23 mouse cellular contexts compared by ENCODE assay signal in genomic region chr4:53862101-53862500, GRCm38 (mm10). TPM values are rescaled to one million over a fixed set of nuclear protein-coding genes. Genes with fewer than 3 reads are reported as not detected.
A peak's percentile ranks its signal among the peaks of the same experiment; 100 is the strongest.
DNase-seq lines count a peak whose midpoint lies in the region; ATAC-seq and TF ChIP-seq lines count a peak whose summit lies in the region.
"Had no signal": no experiment of that assay in that cellular context is flagged by ENCODE, and none has a peak within 500 bp of the region (broad histone marks: within the 10 kb centered on the region; RNA-seq: fewer than 3 reads in every experiment).

No protein-coding gene starts in this region.

- DNase-seq in heart, adult 11 months, result peak; percentile 71
- no peak for DNase-seq in heart, adult 2 months
- DNase-seq in midbrain, embryonic 11.5 days (ENCODE audit: low spot score, missing footprints), result peak; percentile 62
- DNase-seq in ovary, postnatal 36 days (ENCODE audit: low spot score), result no peak
- DNase-seq: adrenal gland, adult 8-10 months; adrenal gland, postnatal 25 days; B cell, adult 2 months; cerebellum, adult 11-12 months; cerebellum, adult 2 months; cerebellum, adult 9-10 months; cerebellum, postnatal 10 days; cerebellum, postnatal 25 days; forebrain, postnatal 0 days had no signal

- TF ChIP-seq CTCF in heart, adult 2 months (IDR thresholded peaks at IDR 0.05), result no peak

- TF ChIP-seq EP300 in heart, adult 2 months (IDR thresholded peaks at IDR 0.05; ENCODE audit: insufficient read depth, low read depth, low read length), result no peak

- no peaks in the 10 kb centered on the region for H3K27me3 ChIP-seq in heart, adult 2 months (ENCODE audit: control insufficient read depth, insufficient read depth, low read length)
- no peaks in the 10 kb centered on the region for H3K27me3 ChIP-seq in midbrain, embryonic 11.5 days (ENCODE audit: control insufficient read depth, insufficient read depth, low read length)
- H3K27me3 ChIP-seq in midbrain, embryonic 13.5 days, result no peaks in the 10 kb centered on the region
- H3K27me3 ChIP-seq: CH12.LX; embryonic facial prominence, embryonic 12.5 days; forebrain, embryonic 13.5 days; forebrain, embryonic 15.5 days; Patski had no signal

- H3K27ac ChIP-seq in heart, adult 2 months, result no peak overlapping the region
- H3K27ac ChIP-seq in midbrain, embryonic 11.5 days (ENCODE audit: low read depth, low read length), result no peak overlapping the region
- H3K27ac ChIP-seq in midbrain, embryonic 13.5 days, result no peak overlapping the region
- H3K27ac ChIP-seq: embryonic facial prominence, embryonic 10.5 days; embryonic facial prominence, embryonic 12.5 days; forebrain, embryonic 13.5 days; forebrain, embryonic 15.5 days had no signal

- no peak overlapping the region for H3K4me2 ChIP-seq in midbrain, embryonic 11.5 days
- H3K4me2 ChIP-seq in midbrain, embryonic 13.5 days (replicated peaks), result no peak overlapping the region
- H3K4me2 ChIP-seq: embryonic facial prominence, embryonic 12.5 days; forebrain, embryonic 13.5 days; forebrain, embryonic 15.5 days had no signal

- H3K36me3 ChIP-seq in heart, adult 2 months (ENCODE audit: control insufficient read depth, insufficient read depth, low read length), result no peaks in the 10 kb centered on the region
- H3K36me3 ChIP-seq in midbrain, embryonic 11.5 days (ENCODE audit: control insufficient read depth, insufficient read depth, low read length), result peaks cover 2% of the 10 kb centered on the region; the same call in 1 of the 2 replicates
- peaks cover 12% of the 10 kb centered on the region for H3K36me3 ChIP-seq in midbrain, embryonic 13.5 days
- H3K36me3 ChIP-seq: embryonic facial prominence, embryonic 12.5 days; forebrain, embryonic 15.5 days had no signal

- H3K9me3 ChIP-seq in midbrain, embryonic 11.5 days (ENCODE audit: control insufficient read depth, low read length), result no peaks in the 10 kb centered on the region
- no peaks in the 10 kb centered on the region for H3K9me3 ChIP-seq in midbrain, embryonic 13.5 days
- H3K9me3 ChIP-seq: embryonic facial prominence, embryonic 12.5 days; forebrain, embryonic 13.5 days; forebrain, embryonic 15.5 days; G1E had no signal

- intact Hi-C loops in heart, adult 2 months (cut with DNase I), result no loop called here

- no peak overlapping the region for H3K4me3 ChIP-seq in heart, adult 2 months
- H3K4me3 ChIP-seq in midbrain, embryonic 11.5 days (ENCODE audit: low read depth, low read length), result no peak overlapping the region
- H3K4me3 ChIP-seq in midbrain, embryonic 13.5 days (replicated peaks), result no peak overlapping the region
- H3K4me3 ChIP-seq: embryonic facial prominence, embryonic 10.5 days; embryonic facial prominence, embryonic 12.5 days; forebrain, embryonic 13.5 days; forebrain, embryonic 15.5 days had no signal

- H3K79me2 ChIP-seq in heart, adult 2 months (replicated peaks; ENCODE audit: control insufficient read depth, insufficient read depth, low read length), result no peaks in the 10 kb centered on the region

- TF ChIP-seq POLR2A in heart, adult 2 months (IDR thresholded peaks at IDR 0.05; ENCODE audit: insufficient read depth, low read depth, low read length), result no peak

- H3K9ac ChIP-seq in heart, adult 2 months (ENCODE audit: low read depth, low read length), result no peak overlapping the region
- no peak overlapping the region for H3K9ac ChIP-seq in midbrain, embryonic 11.5 days (ENCODE audit: low read length)
- H3K9ac ChIP-seq in midbrain, embryonic 13.5 days (replicated peaks), result no peak overlapping the region
- H3K9ac ChIP-seq: embryonic facial prominence, embryonic 12.5 days; forebrain, embryonic 13.5 days; forebrain, embryonic 15.5 days; forebrain, postnatal 0 days had no signal

- H3K4me1 ChIP-seq in heart, adult 2 months (ENCODE audit: control insufficient read depth, insufficient read depth, low read length), result no peaks in the 10 kb centered on the region
- H3K4me1 ChIP-seq in midbrain, embryonic 11.5 days (ENCODE audit: control insufficient read depth, insufficient read depth, low read length), result no peaks in the 10 kb centered on the region
- no peaks in the 10 kb centered on the region for H3K4me1 ChIP-seq in midbrain, embryonic 13.5 days (replicated peaks)
- H3K4me1 ChIP-seq: embryonic facial prominence, embryonic 10.5 days; embryonic facial prominence, embryonic 12.5 days; forebrain, embryonic 13.5 days; forebrain, embryonic 15.5 days had no signal

- WGBS in heart, adult 2 months, result 80% methylated on average over 6 of the region's 6 CpGs
- WGBS in midbrain, embryonic 11.5 days, result 67% methylated on average over 6 of the region's 6 CpGs
- WGBS in midbrain, embryonic 13.5 days, result 66% methylated on average over 6 of the region's 6 CpGs

- no peak for ATAC-seq in midbrain, embryonic 11.5 days (ENCODE audit: low FRiP score)
- no peak for ATAC-seq in midbrain, embryonic 13.5 days
- ATAC-seq: activated CD4-positive, CD25-positive, alpha-beta regulatory T cell, adult 4 months; CD4-positive, CD25-positive, alpha-beta regulatory T cell, adult 4 months; forebrain, embryonic 13.5 days; forebrain, embryonic 15.5 days; forebrain, postnatal 0 days; Patski had no signal

RNA-seq across cellular contexts. Expression of gene Tmem38b, which starts 36.3 kb away (rescaled TPM):
- total RNA-seq in heart, adult 2 months (2021), result 10 to 100 TPM; 23.7 to 29.0 TPM
- polyA plus RNA-seq in heart, adult 2 months (2012; rRNA removed), result 5.9 and 10.5 TPM in 2 replicates
- 13.0 and 13.5 TPM in 2 replicates for polyA plus RNA-seq in midbrain, embryonic 11.5 days (2014; fragmentation: Nextera tagmentation; extraction: Ambion mirVana)
- polyA plus RNA-seq in midbrain, embryonic 13.5 days (2015; fragmentation: Nextera tagmentation; extraction: Ambion mirVana), result 11.1 TPM in 2 replicates

Comparison
In these comparisons a context has a peak if more than half of its experiments do, and no peak if none do; other contexts are left out.
1. DNase-seq: peak in heart, adult 11 months (single experiment) and midbrain, embryonic 11.5 days (single experiment); none in heart, adult 2 months (0 of 2) and ovary, postnatal 36 days (single experiment).